Mouse (Mus musculus): Measurements from ENCODE around the gene Paip2b. TPM values are rescaled to one million over a fixed set of nuclear protein-coding genes. Genes with fewer than 3 reads are reported as not detected.

Paip2b gene
- total and polyA plus RNA-seq, 3 experiments, result 26.7 to 36.3 (median 30.9) TPM

GRCm38 (mm10) chr6:83830941-83831605, 468 bp downstream of the Paip2b start:
- Histone ChIP-seq H3K4me1 (ENCODE audit: control insufficient read depth in 1 of 2, insufficient read depth in 2 of 2) (peaks cover 5 to 22% of the 10 kb centered on the region in 2 experiments), H3K27me3 (replicated peaks) (peaks cover 7% of the 10 kb centered on the region), H3K9me3 (replicated peaks; ENCODE audit: low read length) (no peaks in the 10 kb centered on the region), H3K4me2 (ENCODE audit: insufficient read depth, low read depth, poor library complexity, severe bottlenecking) (peak overlapping the region; percentile 92), H3K36me3 (replicated peaks in 1 of 2; ENCODE audit: control insufficient read depth in 1 of 2, insufficient read depth in 1 of 2, low read length in 1 of 2) (peaks cover 0 to 16% of the 10 kb centered on the region in 2 experiments), H3K79me2 (replicated peaks; ENCODE audit: control insufficient read depth, extremely low read depth, insufficient read depth, poor library complexity, severe bottlenecking) (peaks cover 3% of the 10 kb centered on the region; the same call in 1 of the 2 replicates), H3K27ac (ENCODE audit: insufficient read depth, low read depth) (peak overlapping the region; percentile 68), H3K9ac (ENCODE audit: insufficient read depth, low read depth) (peak overlapping the region; percentile 79), H3K4me3 (replicated peaks in 1 of 3; ENCODE audit: low read depth in 2 of 3, low read length in 2 of 3, poor library complexity in 1 of 3) (peak overlapping the region; percentile 58 to 85 (median 68))
- dilution Hi-C loops (cut with MboI; ENCODE audit: extremely low pct_ligation_motif_present, extremely low pct_unique_long_range_greater_than_20kb, low sequenced_read_pairs), result no loop called here
- TF ChIP-seq SIN3A (IDR thresholded peaks at IDR 0.05; ENCODE audit: low read length) (no peak), ETS1 (conservative IDR thresholded peaks at IDR 0.05; ENCODE audit: low read depth, low read length) (no peak), MAX (IDR thresholded peaks at IDR 0.05; ENCODE audit: low read length) (peak; percentile 1; the same call in 1 of the 2 replicates), NRF1 (IDR thresholded peaks at IDR 0.05; ENCODE audit: low read depth, low read length) (no peak), POLR2A (IDR thresholded peaks at IDR 0.05; ENCODE audit: low read depth, low read length) (no peak)
- in situ Hi-C loops (cut with MboI; ENCODE audit: low pct_ligation_motif_present, low pct_unique_long_range_greater_than_20kb, low sequenced_read_pairs), result no loop called here
- DNase-seq (ENCODE audit: extremely low read depth), result peak; percentile 69

GRCm38 (mm10) chr6:83821856-83822255, 9.7 kb downstream of the Paip2b start:
- Histone ChIP-seq H3K36me3 (replicated peaks in 1 of 2; ENCODE audit: control insufficient read depth in 1 of 2, insufficient read depth in 1 of 2, low read length in 1 of 2) (peaks cover 10 to 38% of the 10 kb centered on the region in 2 experiments), H3K27me3 (replicated peaks) (no peaks in the 10 kb centered on the region), H3K27ac (ENCODE audit: insufficient read depth, low read depth) (no peak overlapping the region), H3K4me3 (replicated peaks in 1 of 3; ENCODE audit: low read depth in 2 of 3, low read length in 2 of 3, poor library complexity in 1 of 3) (no peak overlapping the region), H3K79me2 (replicated peaks; ENCODE audit: control insufficient read depth, extremely low read depth, insufficient read depth, poor library complexity, severe bottlenecking) (peaks cover 2% of the 10 kb centered on the region), H3K9ac (ENCODE audit: insufficient read depth, low read depth) (no peak overlapping the region), H3K4me2 (ENCODE audit: insufficient read depth, low read depth, poor library complexity, severe bottlenecking) (no peak overlapping the region), H3K9me3 (replicated peaks; ENCODE audit: low read length) (no peaks in the 10 kb centered on the region), H3K4me1 (ENCODE audit: control insufficient read depth in 1 of 2, insufficient read depth in 2 of 2) (peaks cover 0 to 11% of the 10 kb centered on the region in 2 experiments; a peak in 1 of 4 replicates)
- no peak for DNase-seq (ENCODE audit: extremely low read depth)
- TF ChIP-seq ELF1 (IDR thresholded peaks at IDR 0.05; ENCODE audit: low read depth, low read length), result no peak
- TF ChIP-seq MEF2A (IDR thresholded peaks at IDR 0.05; ENCODE audit: borderline replicate concordance, low read depth, low read length), result no peak
- no peak for TF ChIP-seq KAT2A (IDR thresholded peaks at IDR 0.05; ENCODE audit: insufficient replicate concordance, low read length)
- no peak for TF ChIP-seq CHD2 (IDR thresholded peaks at IDR 0.05; ENCODE audit: low read length)
- TF ChIP-seq JUND (conservative IDR thresholded peaks at IDR 0.05; ENCODE audit: low read depth, low read length), result no peak
- TF ChIP-seq MYC (IDR thresholded peaks at IDR 0.05; ENCODE audit: low read depth, low read length), result no peak
- no peak for TF ChIP-seq ZKSCAN1 (IDR thresholded peaks at IDR 0.05; ENCODE audit: borderline replicate concordance, low read depth, low read length)
- no peak for TF ChIP-seq IRF4 (IDR thresholded peaks at IDR 0.05; ENCODE audit: low read depth, low read length)
- TF ChIP-seq ZNF384 (IDR thresholded peaks at IDR 0.05; ENCODE audit: low read depth, low read length), result no peak
- no peak for TF ChIP-seq GABPA (IDR thresholded peaks at IDR 0.05; ENCODE audit: insufficient replicate concordance, low read depth, low read length)
- TF ChIP-seq HCFC1 (IDR thresholded peaks at IDR 0.05; ENCODE audit: low read depth, low read length), result no peak
- no peak for TF ChIP-seq POLR2AphosphoS2 (IDR thresholded peaks at IDR 0.05; ENCODE audit: low read depth, low read length)
- no peak for TF ChIP-seq RCOR1 (conservative IDR thresholded peaks at IDR 0.05; ENCODE audit: low read depth, low read length)
- no peak for TF ChIP-seq MAFK (IDR thresholded peaks at IDR 0.05; ENCODE audit: insufficient replicate concordance, low read length)
- no peak for TF ChIP-seq EP300 (IDR thresholded peaks at IDR 0.05; ENCODE audit: low read length)
- no peak for TF ChIP-seq ETS1 (conservative IDR thresholded peaks at IDR 0.05; ENCODE audit: low read depth, low read length)
- no peak for TF ChIP-seq E2F4 (IDR thresholded peaks at IDR 0.05; ENCODE audit: insufficient replicate concordance, low read depth, low read length)
- dilution Hi-C loops (cut with MboI; ENCODE audit: extremely low pct_ligation_motif_present, extremely low pct_unique_long_range_greater_than_20kb, low sequenced_read_pairs) (no loop called here), in situ Hi-C loops (cut with MboI; ENCODE audit: low pct_ligation_motif_present, low pct_unique_long_range_greater_than_20kb, low sequenced_read_pairs) (no loop called here)
